Mouse (Mus musculus) adrenal gland, adult 2 months (tissue): Measurements from ENCODE around the gene Ak1. TPM values are rescaled to one million over a fixed set of nuclear protein-coding genes. Genes with fewer than 3 reads are reported as not detected.

Experiments used
- DNase-seq: peaks from one replicate; pipeline ENCODE4 v3.0.0; 2021
- polyA plus RNA-seq: library from polyadenylated mRNA; depleted of rRNA; stranded (reverse); fragments of >200 nt; gene quantifications from 2 replicates; pipeline ENCODE4 v1.2.3, GENCODE M21; 2012
- total RNA-seq, 2 experiments: library from RNA; stranded (reverse); gene quantifications; 2 replicates each; pipeline ENCODE4 v1.2.3; 2021

Ak1 gene
- total and polyA plus RNA-seq, 3 experiments: 40.6 to 66.6 (median 59.0) TPM

GRCm38 (mm10) chr2:32653764-32654163 lies 32.2 kb downstream of the Ak1 start:
- no peak for DNase-seq

GRCm38 (mm10) chr2:32654743-32655393 lies 33.3 kb downstream of the Ak1 start:
- peak; percentile 42 for DNase-seq

- DNase-seq: no peak
Observed at GRCm38 (mm10) chr2:32655394-32655744, 33.8 kb downstream of the Ak1 start.

GRCm38 (mm10) chr2:32655826-32656225 lies 34.3 kb downstream of the Ak1 start:
- DNase-seq: peak; percentile 83

GRCm38 (mm10) chr2:32658873-32659272 lies 37.3 kb downstream of the Ak1 start:
- no peak for DNase-seq

- DNase-seq: peak; percentile 77
Observed at GRCm38 (mm10) chr2:32661509-32662107, 40.0 kb downstream of the Ak1 start.

GRCm38 (mm10) chr2:32662291-32662690 lies 40.7 kb downstream of the Ak1 start:
- DNase-seq: no peak

GRCm38 (mm10) chr2:32665345-32665744 lies 43.8 kb downstream of the Ak1 start:
- no peak for DNase-seq

- DNase-seq: no peak
Observed at GRCm38 (mm10) chr2:32665853-32666252, 44.3 kb downstream of the Ak1 start.

- DNase-seq: no peak
Observed at GRCm38 (mm10) chr2:32667775-32668174, 46.2 kb downstream of the Ak1 start.

- no peak for DNase-seq
Observed at GRCm38 (mm10) chr2:32668176-32668575, 46.6 kb downstream of the Ak1 start.

GRCm38 (mm10) chr2:32669876-32670275 lies 48.3 kb downstream of the Ak1 start:
- no peak for DNase-seq

GRCm38 (mm10) chr2:32671147-32671546 lies 49.6 kb downstream of the Ak1 start:
- peak; percentile 39 for DNase-seq

- no peak for DNase-seq
Observed at GRCm38 (mm10) chr2:32671907-32672595, 50.5 kb downstream of the Ak1 start.

GRCm38 (mm10) chr2:32673176-32673917 lies 51.8 kb downstream of the Ak1 start:
- DNase-seq: no peak

GRCm38 (mm10) chr2:32676821-32677220 lies 55.3 kb downstream of the Ak1 start:
- DNase-seq: no peak

GRCm38 (mm10) chr2:32677683-32678082 lies 56.1 kb downstream of the Ak1 start:
- no peak for DNase-seq

- DNase-seq: peak; percentile 84
Observed at GRCm38 (mm10) chr2:32680051-32680451, 58.5 kb downstream of the Ak1 start.

- no peak for DNase-seq
Observed at GRCm38 (mm10) chr2:32680961-32681650, 59.5 kb downstream of the Ak1 start.

- no peak for DNase-seq
Observed at GRCm38 (mm10) chr2:32681754-32682153, 60.2 kb downstream of the Ak1 start.

GRCm38 (mm10) chr2:32682721-32683417 lies 61.3 kb downstream of the Ak1 start:
- DNase-seq: no peak
